Mouse (Mus musculus) c-Kit-negative CD71-positive TER-119-positive erythroid progenitor cells, embryonic 14.5 days (primary cell): ENCODE results near the gene Arid5b.

ENCODE experiments used
- DNase-seq: peaks from one replicate; pipeline ENCODE4 v3.0.0-alpha.2; 2013; ENCODE audit warnings: low read depth, low spot score

The Arid5b gene

GRCm38 (mm10) chr10:68089435-68090196 is 188.9 kb downstream of the Arid5b start:
- no peak for DNase-seq

GRCm38 (mm10) chr10:68087722-68088121 is 190.8 kb downstream of the Arid5b start:
- no peak for DNase-seq

- DNase-seq = no peak
Observed at GRCm38 (mm10) chr10:68086973-68087372, 191.6 kb downstream of the Arid5b start.

GRCm38 (mm10) chr10:68085574-68085973 is 193.0 kb downstream of the Arid5b start:
- DNase-seq = no peak

- no peak for DNase-seq
Observed at GRCm38 (mm10) chr10:68081712-68082111, 196.8 kb downstream of the Arid5b start.

GRCm38 (mm10) chr10:68079910-68080670 is 198.4 kb downstream of the Arid5b start:
- DNase-seq = no peak

GRCm38 (mm10) chr10:68078708-68079107 is 199.8 kb downstream of the Arid5b start:
- DNase-seq = no peak

- DNase-seq = no peak
Observed at GRCm38 (mm10) chr10:68075181-68075580, 203.4 kb downstream of the Arid5b start.

GRCm38 (mm10) chr10:68074291-68074690 is 204.2 kb downstream of the Arid5b start:
- no peak for DNase-seq

GRCm38 (mm10) chr10:68072626-68073025 is 205.9 kb downstream of the Arid5b start:
- DNase-seq = no peak

GRCm38 (mm10) chr10:68071041-68071440 is 207.5 kb downstream of the Arid5b start:
- DNase-seq = no peak

- no peak for DNase-seq
Observed at GRCm38 (mm10) chr10:68068426-68068825, 210.1 kb downstream of the Arid5b start.

- no peak for DNase-seq
Observed at GRCm38 (mm10) chr10:68067961-68068360, 210.6 kb downstream of the Arid5b start.

GRCm38 (mm10) chr10:68066173-68066572 is 212.4 kb downstream of the Arid5b start:
- DNase-seq = no peak

GRCm38 (mm10) chr10:68064571-68064970 is 214.0 kb downstream of the Arid5b start:
- no peak for DNase-seq

- no peak for DNase-seq
Observed at GRCm38 (mm10) chr10:68063806-68064545, 214.6 kb downstream of the Arid5b start.

- DNase-seq = no peak
Observed at GRCm38 (mm10) chr10:68061249-68061615, 217.3 kb downstream of the Arid5b start.

GRCm38 (mm10) chr10:68060590-68061248 is 217.8 kb downstream of the Arid5b start:
- DNase-seq = no peak

- no peak for DNase-seq
Observed at GRCm38 (mm10) chr10:68058378-68058777, 220.2 kb downstream of the Arid5b start.

- DNase-seq = no peak
Observed at GRCm38 (mm10) chr10:68057841-68058240, 220.7 kb downstream of the Arid5b start.

- no peak for DNase-seq
Observed at GRCm38 (mm10) chr10:68054706-68055105, 223.8 kb downstream of the Arid5b start.

GRCm38 (mm10) chr10:68054131-68054530 is 224.4 kb downstream of the Arid5b start:
- DNase-seq = no peak
